Mouse (Mus musculus) limb, embryonic 10.5 days (tissue): Measurements from ENCODE around the gene Selenos. TPM values are rescaled to one million over a fixed set of nuclear protein-coding genes. Genes with fewer than 3 reads are reported as not detected.

Source experiments
- DNase-seq: peaks from one replicate; pipeline ENCODE4 v3.0.0-alpha.2; 2017; ENCODE audit warnings: low spot score
- H3K27ac ChIP-seq: fragments of 300-500 bp; sonication (generic); 2 replicates; pipeline ENCODE4 v1.5.1; 2016; ENCODE audit warnings: mild to moderate bottlenecking
- H3K27me3 ChIP-seq: fragments of 300-500 bp; sonication (generic); 2 replicates; pipeline ENCODE4 v1.6.1; 2016; ENCODE audit warnings: low read depth, mild to moderate bottlenecking; ENCODE audit not compliant: poor library complexity, severe bottlenecking
- H3K36me3 ChIP-seq: fragments of 300-500 bp; sonication (generic); 2 replicates; pipeline ENCODE4 v1.6.1; 2016; ENCODE audit warnings: mild to moderate bottlenecking, moderate library complexity
- H3K4me1 ChIP-seq: fragments of 300-500 bp; sonication (generic); 2 replicates; pipeline ENCODE4 v1.6.1; 2016
- H3K4me3 ChIP-seq: fragments of 300-500 bp; sonication (generic); 2 replicates; pipeline ENCODE4 v1.5.1; 2016; ENCODE audit warnings: mild to moderate bottlenecking, moderate library complexity
- H3K9me3 ChIP-seq: fragments of 300-500 bp; sonication (generic); replicated peaks from 2 replicates; pipeline ENCODE4 v1.6.1; 2016; ENCODE audit warnings: mild to moderate bottlenecking
- WGBS: fragments of 180-500 bp; shearing (Covaris S2); methylation state at CpG from one replicate; pipeline ENCODE4 v1.1.7; 2016; 5-methylcytosine and 5-hydroxymethylcytosine counted together
- polyA plus RNA-seq: library from polyadenylated mRNA; unstranded; fragments of >200 nt; fragmentation: Nextera tagmentation; extraction: Ambion mirVana; gene quantifications from 2 replicates; pipeline ENCODE4 v1.2.1, GENCODE M21; 2016

Selenos gene
- polyA plus RNA-seq, 1 experiment from 2014 or later, result 83.0 TPM

DNA sequence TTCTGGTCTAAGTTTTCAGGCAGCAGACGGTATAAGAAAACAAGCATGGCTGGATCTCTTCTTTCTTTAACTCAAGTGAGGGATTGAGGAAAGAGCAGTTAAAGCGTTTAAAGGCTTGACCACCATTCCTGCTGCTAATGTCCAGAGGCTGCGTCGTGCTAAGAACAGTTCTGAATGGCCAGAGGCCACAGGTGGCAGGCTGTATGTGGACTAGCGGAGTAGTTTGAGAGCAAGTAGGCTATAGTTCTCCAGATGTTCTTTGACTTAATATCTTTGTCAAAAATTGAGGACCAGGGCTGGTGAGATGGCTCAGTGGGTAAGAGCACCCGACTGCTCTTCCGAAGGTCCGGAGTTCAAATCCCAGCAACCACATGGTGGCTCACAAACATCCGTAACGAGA, 31.8 kb downstream of the Selenos start:
- peaks cover 33% of the 10 kb centered on the region for H3K4me1 ChIP-seq
- H3K27me3 ChIP-seq, result no peaks in the 10 kb centered on the region
- 71% methylated on average over 10 of the region's 10 CpGs for whole genome bisulfite sequencing
- no peaks in the 10 kb centered on the region for H3K9me3 ChIP-seq
- no peak for DNase-seq
- peaks cover 15% of the 10 kb centered on the region for H3K36me3 ChIP-seq
- peak overlapping the region; percentile 98 for H3K27ac ChIP-seq
- H3K4me3 ChIP-seq, result peak overlapping the region; percentile 98

DNA sequence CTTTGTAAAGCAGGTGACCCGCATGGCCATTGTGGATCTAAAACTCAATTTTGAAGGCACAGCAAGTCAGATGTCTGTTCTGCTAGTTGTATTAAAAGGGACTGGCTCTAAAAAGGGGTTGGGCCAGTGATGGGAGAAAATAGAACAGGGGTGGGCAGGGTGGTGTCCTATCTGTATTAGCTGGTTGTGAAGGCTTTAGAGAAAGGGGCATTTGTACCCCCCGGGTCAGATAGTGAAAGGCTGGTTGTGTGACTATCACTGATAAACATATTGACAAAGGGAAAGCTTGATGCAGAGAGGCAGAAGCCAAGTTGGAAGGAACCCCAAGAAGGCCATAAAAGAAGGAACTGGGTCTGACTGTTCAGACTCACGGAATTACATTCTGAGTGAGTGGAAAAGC, 34.1 kb downstream of the Selenos start:
- 87% methylated on average over 3 of the region's 3 CpGs for WGBS
- no peak overlapping the region for H3K4me3 ChIP-seq
- H3K4me1 ChIP-seq, result peaks cover 37% of the 10 kb centered on the region
- no peak overlapping the region for H3K27ac ChIP-seq
- no peaks in the 10 kb centered on the region for H3K9me3 ChIP-seq
- H3K27me3 ChIP-seq, result no peaks in the 10 kb centered on the region
- peaks cover 24% of the 10 kb centered on the region for H3K36me3 ChIP-seq
- no peak for DNase-seq

DNA sequence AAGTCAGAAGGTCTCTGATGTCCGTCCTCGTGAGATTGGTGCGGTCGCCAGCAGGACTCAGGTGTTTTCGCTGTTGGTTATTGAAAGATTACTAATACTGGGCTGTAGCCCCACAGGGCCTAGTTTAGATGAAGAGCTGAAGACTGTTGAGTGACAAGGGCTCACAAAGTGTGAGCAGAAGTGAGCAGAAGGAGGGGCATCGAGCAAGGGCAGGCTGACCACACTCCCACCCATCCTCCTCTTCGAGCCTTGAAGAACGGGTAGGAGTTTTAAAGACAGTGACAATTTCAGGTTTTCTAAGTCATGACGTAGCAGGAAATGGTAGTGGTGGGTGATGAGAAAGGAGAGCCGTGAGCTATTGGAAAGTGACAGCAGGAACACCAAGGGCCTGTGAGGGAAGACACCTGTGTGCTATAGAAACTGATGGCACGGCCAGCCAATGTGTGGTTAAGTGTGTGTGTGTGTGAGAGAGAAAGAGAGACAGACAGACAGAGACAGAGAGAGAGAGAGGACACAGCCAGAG, 36.4 kb downstream of the Selenos start:
- Histone ChIP-seq H3K27ac (no peak overlapping the region), H3K4me1 (peaks cover 38% of the 10 kb centered on the region), H3K36me3 (peaks cover 24% of the 10 kb centered on the region), H3K4me3 (no peak overlapping the region), H3K27me3 (no peaks in the 10 kb centered on the region), H3K9me3 (no peaks in the 10 kb centered on the region)
- DNase-seq, result no peak
- 89% methylated on average over 11 of the region's 11 CpGs for WGBS

DNA sequence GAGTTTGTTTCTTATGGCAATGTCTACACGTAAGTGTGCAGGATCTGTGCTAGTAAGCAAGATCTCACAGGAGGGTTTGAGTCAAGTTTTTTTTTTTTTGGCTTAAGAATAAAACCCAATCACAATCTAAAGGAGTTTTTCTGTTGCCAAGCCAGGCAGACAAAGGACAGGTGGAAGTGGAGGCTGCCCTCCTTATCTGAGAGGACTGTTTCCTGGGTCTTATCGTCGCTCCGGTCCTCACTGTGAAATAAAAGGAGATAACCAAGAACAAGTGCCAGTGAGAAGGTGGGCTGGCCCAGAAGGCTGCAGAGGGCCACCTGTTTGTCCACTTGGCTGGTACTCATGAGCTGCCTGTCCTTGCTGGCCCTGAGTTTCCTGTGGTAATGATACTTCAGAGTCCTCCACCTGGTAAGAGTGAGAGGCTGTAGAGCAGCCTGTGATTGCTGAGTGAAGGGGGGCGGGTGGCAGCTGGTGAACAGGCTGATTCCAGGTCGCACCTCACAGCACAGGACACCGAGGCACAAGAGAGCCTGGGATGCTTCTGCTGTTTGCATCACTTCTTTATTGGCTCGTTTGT, 37.5 kb downstream of the Selenos start:
- no peaks in the 10 kb centered on the region for H3K27me3 ChIP-seq
- H3K4me1 ChIP-seq, result peaks cover 41% of the 10 kb centered on the region
- no peak for DNase-seq
- no peak overlapping the region for H3K4me3 ChIP-seq
- peaks cover 24% of the 10 kb centered on the region for H3K36me3 ChIP-seq
- H3K9me3 ChIP-seq, result no peaks in the 10 kb centered on the region
- 77% methylated on average over 8 of the region's 8 CpGs for WGBS
- no peak overlapping the region for H3K27ac ChIP-seq

DNA sequence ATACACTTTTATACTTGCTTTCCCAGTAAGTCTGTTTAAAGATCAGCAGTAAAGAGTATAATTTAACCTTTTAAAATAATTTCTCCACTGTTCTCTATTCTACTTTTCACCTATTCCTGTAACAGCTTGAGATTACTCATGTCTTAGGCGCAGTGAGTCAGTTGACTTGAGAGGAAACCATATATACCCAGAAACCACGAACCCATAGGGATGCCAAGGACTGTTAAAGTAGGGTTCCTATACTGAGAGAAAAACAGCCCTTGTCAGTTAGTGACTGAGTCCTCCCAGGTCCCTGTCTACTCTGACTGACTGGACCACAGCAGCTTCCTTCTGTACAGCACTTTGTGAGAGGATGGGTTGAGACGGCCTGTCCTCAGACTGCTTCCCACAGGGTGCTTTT, 38.6 kb downstream of the Selenos start:
- Histone ChIP-seq H3K9me3 (no peaks in the 10 kb centered on the region), H3K36me3 (peaks cover 23% of the 10 kb centered on the region), H3K27ac (no peak overlapping the region), H3K4me1 (peaks cover 41% of the 10 kb centered on the region), H3K27me3 (no peaks in the 10 kb centered on the region), H3K4me3 (no peak overlapping the region)
- no peak for DNase-seq
- 85% methylated on average over 3 of the region's 3 CpGs for WGBS

DNA sequence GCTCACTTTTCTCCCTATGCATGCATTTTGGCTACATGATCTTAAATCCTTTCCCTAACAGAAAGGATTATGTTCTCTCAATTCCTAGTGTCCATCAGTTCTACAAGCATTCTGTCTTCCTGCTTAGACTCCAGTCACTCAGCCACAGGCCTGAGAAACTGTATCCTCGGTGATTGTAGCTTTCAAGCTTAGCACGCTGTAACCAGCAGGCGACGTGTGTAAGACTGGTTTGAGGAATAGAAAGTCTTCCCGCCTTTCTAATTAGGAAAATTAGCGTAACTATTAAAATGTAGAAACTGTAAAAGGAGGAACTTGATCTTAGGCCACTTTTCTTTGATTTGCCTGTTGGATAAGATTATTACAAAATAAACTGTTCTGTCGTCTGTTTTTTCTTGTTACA, 39.3 kb downstream of the Selenos start:
- 90% methylated on average over 7 of the region's 7 CpGs for WGBS
- no peak for DNase-seq
- H3K4me1 ChIP-seq, result peaks cover 41% of the 10 kb centered on the region
- no peaks in the 10 kb centered on the region for H3K9me3 ChIP-seq
- no peaks in the 10 kb centered on the region for H3K27me3 ChIP-seq
- no peak overlapping the region for H3K4me3 ChIP-seq
- H3K36me3 ChIP-seq, result peaks cover 17% of the 10 kb centered on the region
- no peak overlapping the region for H3K27ac ChIP-seq

DNA sequence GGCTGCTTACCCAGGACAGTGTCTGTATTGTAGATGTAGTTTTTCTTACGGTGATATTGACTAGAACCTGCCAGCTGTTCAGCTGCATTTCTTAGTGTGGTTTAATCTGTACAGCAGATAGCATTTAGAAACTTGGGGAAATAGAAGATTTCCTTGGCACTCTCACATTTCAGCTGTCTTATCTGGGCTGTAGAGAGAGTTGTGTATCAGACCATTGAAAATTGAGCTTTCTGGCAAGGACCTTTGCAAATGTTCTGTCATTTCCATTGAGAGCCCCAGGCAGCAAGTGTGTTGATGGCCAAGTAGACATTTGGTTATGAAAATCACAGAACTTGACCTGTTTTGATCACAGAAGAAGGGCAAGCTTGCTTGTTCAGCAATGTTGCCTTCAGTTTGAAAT, 40.7 kb downstream of the Selenos start:
- DNase-seq, result no peak
- Histone ChIP-seq H3K9me3 (no peaks in the 10 kb centered on the region), H3K27ac (no peak overlapping the region), H3K4me3 (no peak overlapping the region), H3K36me3 (peaks cover 17% of the 10 kb centered on the region), H3K27me3 (no peaks in the 10 kb centered on the region), H3K4me1 (peaks cover 32% of the 10 kb centered on the region)
- 96% methylated on average over 1 of the region's 1 CpGs for WGBS

DNA sequence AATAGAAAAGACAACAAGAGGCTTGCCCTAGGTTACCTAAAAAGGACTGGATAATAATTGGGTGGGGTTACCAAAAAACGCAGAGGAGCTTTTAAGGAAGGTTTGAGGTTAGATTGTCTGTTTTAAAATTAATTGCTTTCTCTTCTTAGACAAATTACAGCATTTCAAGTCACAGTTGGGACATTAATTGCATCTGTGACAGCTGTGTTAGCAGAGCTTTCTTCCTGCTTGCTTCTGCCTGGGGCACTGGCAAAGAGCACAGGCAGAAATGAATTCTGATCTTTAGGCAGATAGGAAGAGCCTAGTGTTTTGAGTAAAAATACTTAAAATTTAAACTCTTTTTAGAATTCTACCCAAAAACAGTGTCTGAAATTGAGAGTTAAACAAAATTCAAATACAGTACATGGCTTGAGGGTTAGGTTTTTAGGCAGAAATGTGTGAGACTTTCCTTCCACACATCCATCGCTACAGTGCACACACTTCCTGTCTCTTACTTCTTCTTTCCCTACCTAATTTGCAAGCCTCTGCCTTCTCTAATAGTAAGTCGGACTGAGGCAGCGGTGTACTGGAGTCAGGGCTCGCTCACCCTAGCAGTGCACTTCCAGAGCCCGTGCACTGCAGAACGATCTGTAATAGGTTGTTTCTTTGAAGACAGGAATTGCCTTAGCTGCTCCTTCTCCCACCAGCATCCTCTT, 41.4 kb downstream of the Selenos start:
- peaks cover 25% of the 10 kb centered on the region for H3K36me3 ChIP-seq
- H3K27ac ChIP-seq, result no peak overlapping the region
- DNase-seq, result no peak
- no peaks in the 10 kb centered on the region for H3K27me3 ChIP-seq
- 71% methylated on average over 7 of the region's 7 CpGs for WGBS
- H3K4me1 ChIP-seq, result peaks cover 30% of the 10 kb centered on the region
- no peaks in the 10 kb centered on the region for H3K9me3 ChIP-seq
- H3K4me3 ChIP-seq, result no peak overlapping the region

DNA sequence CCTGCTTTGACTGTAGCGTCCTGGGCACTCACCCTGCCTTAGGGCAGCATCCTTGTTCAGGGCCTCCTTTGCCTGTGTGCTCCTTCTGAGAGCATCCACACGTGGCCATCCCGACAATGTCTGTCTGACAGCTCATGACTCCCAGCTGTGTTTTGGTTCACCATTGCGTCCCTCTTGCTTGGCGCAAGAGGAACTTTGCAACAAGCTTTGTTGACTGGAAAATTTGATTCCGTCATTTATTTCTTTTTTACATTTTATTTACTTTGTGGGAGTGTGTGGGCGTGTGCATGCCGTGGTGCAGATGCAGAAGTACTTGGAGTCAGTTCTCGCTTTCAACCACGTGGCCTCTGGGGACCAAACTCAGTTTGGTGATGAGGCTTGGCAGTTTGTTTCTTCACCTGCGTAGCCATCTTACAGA, 45.1 kb downstream of the Selenos start:
- Histone ChIP-seq H3K4me3 (no peak overlapping the region), H3K27ac (no peak overlapping the region), H3K9me3 (no peaks in the 10 kb centered on the region), H3K4me1 (peaks cover 22% of the 10 kb centered on the region), H3K36me3 (peaks cover 52% of the 10 kb centered on the region), H3K27me3 (no peaks in the 10 kb centered on the region)
- WGBS, result 89% methylated on average over 11 of the region's 11 CpGs
- no peak for DNase-seq

DNA sequence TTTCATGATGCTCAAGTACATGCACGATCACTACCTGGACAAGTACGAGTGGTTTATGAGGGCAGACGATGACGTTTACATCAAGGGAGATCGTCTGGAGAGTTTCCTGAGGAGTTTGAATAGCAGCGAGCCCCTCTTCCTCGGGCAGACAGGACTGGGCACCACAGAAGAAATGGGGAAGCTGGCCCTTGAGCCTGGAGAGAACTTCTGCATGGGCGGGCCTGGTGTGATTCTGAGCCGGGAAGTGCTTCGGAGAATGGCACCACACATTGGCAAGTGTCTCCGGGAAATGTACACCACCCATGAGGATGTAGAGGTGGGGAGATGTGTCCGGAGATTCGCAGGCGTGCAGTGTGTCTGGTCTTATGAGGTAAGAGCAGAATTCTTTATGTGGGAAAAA, 45.9 kb downstream of the Selenos start:
- peaks cover 59% of the 10 kb centered on the region for H3K36me3 ChIP-seq
- 92% methylated on average over 14 of the region's 14 CpGs for whole genome bisulfite sequencing
- DNase-seq, result no peak
- H3K9me3 ChIP-seq, result no peaks in the 10 kb centered on the region
- H3K4me1 ChIP-seq, result peaks cover 19% of the 10 kb centered on the region
- H3K27me3 ChIP-seq, result no peaks in the 10 kb centered on the region
- no peak overlapping the region for H3K27ac ChIP-seq
- no peak overlapping the region for H3K4me3 ChIP-seq

DNA sequence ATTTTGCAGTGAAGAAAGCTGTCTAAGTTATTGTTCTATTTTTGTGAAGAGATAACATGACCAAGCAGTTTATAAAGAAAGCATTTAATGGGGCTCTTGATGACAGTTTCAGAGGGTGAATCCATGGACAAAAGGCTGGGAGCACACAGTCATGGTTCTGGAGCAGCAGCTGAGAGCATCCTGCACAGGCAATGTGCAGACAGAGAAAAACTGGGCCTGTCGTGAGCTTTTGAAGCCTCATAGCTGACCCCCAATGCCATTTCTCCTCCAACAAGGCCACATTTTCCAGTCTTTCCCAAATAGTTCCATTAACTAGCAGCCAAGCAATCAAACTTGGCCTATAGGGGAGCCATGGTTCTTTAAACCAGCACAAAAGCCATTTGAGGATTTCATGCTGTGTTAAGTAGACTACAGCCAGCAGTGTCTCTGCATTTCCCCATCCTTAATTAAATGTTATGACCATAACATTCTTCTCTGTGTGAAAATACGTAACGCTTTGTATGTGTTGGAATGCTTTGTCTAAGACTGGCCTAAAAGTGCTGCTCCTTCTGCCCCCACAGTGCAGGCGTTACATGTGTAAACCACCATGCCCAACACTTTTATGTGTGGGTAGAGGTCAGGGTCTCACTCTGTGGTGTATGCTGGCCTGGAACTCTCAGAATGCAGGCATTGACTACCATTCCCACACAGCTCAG, 48.6 kb downstream of the Selenos start:
- H3K36me3 ChIP-seq, result peaks cover 82% of the 10 kb centered on the region
- peaks cover 5% of the 10 kb centered on the region; the same call in 1 of the 2 replicates for H3K4me1 ChIP-seq
- no peak overlapping the region for H3K27ac ChIP-seq
- no peaks in the 10 kb centered on the region for H3K27me3 ChIP-seq
- H3K9me3 ChIP-seq, result no peaks in the 10 kb centered on the region
- H3K4me3 ChIP-seq, result no peak overlapping the region
- 80% methylated on average over 4 of the region's 4 CpGs for WGBS
- no peak for DNase-seq

DNA sequence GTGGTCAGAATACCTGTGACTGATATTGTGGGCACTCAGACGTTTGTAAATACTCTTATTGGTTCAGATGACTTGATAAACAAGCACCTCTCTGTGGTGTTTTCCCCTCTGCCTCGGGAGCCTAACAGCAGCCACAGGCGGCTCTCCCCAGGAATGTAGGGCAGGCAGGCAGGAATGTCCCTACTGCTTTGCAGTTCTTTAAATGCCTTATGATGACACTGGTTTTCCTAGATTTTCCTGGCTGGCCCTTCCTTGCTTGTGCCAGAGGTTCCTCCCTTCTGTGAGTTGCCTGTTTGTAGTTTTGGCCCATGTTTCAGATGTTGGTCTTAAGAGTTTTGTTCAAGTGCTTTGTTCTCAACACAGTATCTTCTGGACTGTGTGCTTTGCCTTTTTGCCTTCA, 49.4 kb downstream of the Selenos start:
- Histone ChIP-seq H3K36me3 (peaks cover 82% of the 10 kb centered on the region), H3K27ac (no peak overlapping the region), H3K4me3 (no peak overlapping the region), H3K27me3 (no peaks in the 10 kb centered on the region), H3K9me3 (no peaks in the 10 kb centered on the region), H3K4me1 (peaks cover 5% of the 10 kb centered on the region; the same call in 1 of the 2 replicates)
- no peak for DNase-seq
- whole genome bisulfite sequencing, result 63% methylated on average over 3 of the region's 3 CpGs

DNA sequence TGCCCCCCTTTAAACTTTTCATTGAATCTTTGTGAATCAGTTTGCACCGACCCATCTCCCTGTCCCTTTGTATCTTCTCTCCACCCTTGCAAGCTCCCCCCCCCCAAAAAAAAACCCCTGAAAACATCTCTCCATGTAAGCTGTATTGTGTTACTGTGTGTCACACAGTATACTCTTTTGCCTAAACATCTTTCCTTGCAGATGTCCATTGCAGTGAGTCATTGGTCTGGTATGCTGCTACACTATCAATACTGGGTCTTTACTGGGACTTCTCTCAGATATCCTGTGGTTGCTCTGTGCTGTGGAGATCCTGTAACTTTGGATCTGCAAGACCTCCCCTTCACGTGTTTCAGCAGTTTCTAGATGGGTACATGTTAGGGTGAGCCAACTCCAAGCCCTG, 50.8 kb downstream of the Selenos start:
- H3K4me3 ChIP-seq, result no peak overlapping the region
- H3K9me3 ChIP-seq, result no peaks in the 10 kb centered on the region
- no peaks in the 10 kb centered on the region for H3K27me3 ChIP-seq
- DNase-seq, result no peak
- peaks cover 5% of the 10 kb centered on the region; the same call in 1 of the 2 replicates for H3K4me1 ChIP-seq
- peaks cover 71% of the 10 kb centered on the region for H3K36me3 ChIP-seq
- 99% methylated on average over 2 of the region's 2 CpGs for WGBS
- no peak overlapping the region for H3K27ac ChIP-seq
